Mouse (Mus musculus): ENCODE data around the gene Rpl41.

Gene Rpl41

GRCm38 (mm10) chr10:128578330-128578729 lies 29.2 kb upstream of the Rpl41 start:
- TF ChIP-seq GATA4 (IDR thresholded peaks at IDR 0.05; ENCODE audit: insufficient replicate concordance, low read length), result no peak

- TF ChIP-seq GATA4 (IDR thresholded peaks at IDR 0.05; ENCODE audit: insufficient replicate concordance, low read length), result no peak
These were observed 26.0 kb upstream of the Rpl41 start for GRCm38 (mm10) chr10:128575063-128575462.

GRCm38 (mm10) chr10:128565788-128566531 lies 16.9 kb upstream of the Rpl41 start, which contains the start of gene Pa2g4:
Gene Pa2g4 (minus strand): TSS chr10:128565987.
- TF ChIP-seq GATA4 (IDR thresholded peaks at IDR 0.05; ENCODE audit: insufficient replicate concordance, low read length), result peak; percentile 20; the same call in 1 of the 2 replicates

GRCm38 (mm10) chr10:128565206-128565787 lies 16.2 kb upstream of the Rpl41 start:
- no peak for TF ChIP-seq GATA4 (IDR thresholded peaks at IDR 0.05; ENCODE audit: insufficient replicate concordance, low read length)

- no peak for TF ChIP-seq GATA4 (IDR thresholded peaks at IDR 0.05; ENCODE audit: insufficient replicate concordance, low read length)
These were observed 14.4 kb upstream of the Rpl41 start for GRCm38 (mm10) chr10:128563544-128563943.

GRCm38 (mm10) chr10:128556963-128557362 lies 7.9 kb upstream of the Rpl41 start:
- TF ChIP-seq GATA4 (IDR thresholded peaks at IDR 0.05; ENCODE audit: insufficient replicate concordance, low read length), result no peak

GRCm38 (mm10) chr10:128556286-128556685 lies 7.2 kb upstream of the Rpl41 start:
- no peak for TF ChIP-seq GATA4 (IDR thresholded peaks at IDR 0.05; ENCODE audit: insufficient replicate concordance, low read length)

- no peak; the same call in 1 of the 2 replicates for TF ChIP-seq GATA4 (IDR thresholded peaks at IDR 0.05; ENCODE audit: insufficient replicate concordance, low read length)
These were observed 1.6 kb downstream of the Rpl41 start, which contains the start of gene Zc3h10 for GRCm38 (mm10) chr10:128547361-128548032. Gene Zc3h10 (minus strand): TSS chr10:128547774.

GRCm38 (mm10) chr10:128546787-128547186 lies 2.3 kb downstream of the Rpl41 start:
- TF ChIP-seq GATA4 (IDR thresholded peaks at IDR 0.05; ENCODE audit: insufficient replicate concordance, low read length), result no peak

GRCm38 (mm10) chr10:128546361-128546760 lies 2.7 kb downstream of the Rpl41 start:
- no peak for TF ChIP-seq GATA4 (IDR thresholded peaks at IDR 0.05; ENCODE audit: insufficient replicate concordance, low read length)

- TF ChIP-seq GATA4 (IDR thresholded peaks at IDR 0.05; ENCODE audit: insufficient replicate concordance, low read length), result no peak
These were observed 3.6 kb downstream of the Rpl41 start for GRCm38 (mm10) chr10:128545570-128545898.

- no peak for TF ChIP-seq GATA4 (IDR thresholded peaks at IDR 0.05; ENCODE audit: insufficient replicate concordance, low read length)
These were observed 4.2 kb downstream of the Rpl41 start for GRCm38 (mm10) chr10:128544674-128545569.

GRCm38 (mm10) chr10:128544151-128544657 lies 4.9 kb downstream of the Rpl41 start:
- TF ChIP-seq GATA4 (IDR thresholded peaks at IDR 0.05; ENCODE audit: insufficient replicate concordance, low read length), result no peak

- no peak for TF ChIP-seq GATA4 (IDR thresholded peaks at IDR 0.05; ENCODE audit: insufficient replicate concordance, low read length)
These were observed 6.0 kb downstream of the Rpl41 start for GRCm38 (mm10) chr10:128543100-128543499.
